Mouse (Mus musculus) heart, embryonic 14.5 days (tissue): Measurements from ENCODE around the gene Capn5. TPM values are rescaled to one million over a fixed set of nuclear protein-coding genes. Genes with fewer than 3 reads are reported as not detected.

Source experiments
- ATAC-seq: fragments of 200-750 bp; cut with Nextera tagmentation; 2 replicates; pipeline ENCODE4 v1.8.0; 2017; ENCODE audit warnings: low read depth, moderate TSS enrichment; ENCODE audit not compliant: insufficient number of reproducible peaks, insufficient read depth, low FRiP score
- H3K27ac ChIP-seq, 2 experiments: fragments of 200-500 bp in 1 of 2; fragments of 300-500 bp in 1 of 2; sonication (generic) in 1 of 2; replicated peaks in 1 of 2; 2 replicates each; pipeline ENCODE4 v1.5.1; 2012 to 2014; ENCODE audit warnings: low read depth in 2 of 2, low read length in 2 of 2, control low read depth in 1 of 2, mild to moderate bottlenecking in 1 of 2, mixed read lengths in 1 of 2; ENCODE audit not compliant: control insufficient read depth in 1 of 2, insufficient read depth in 1 of 2
- H3K27me3 ChIP-seq: fragments of 300-500 bp; sonication (generic); 2 replicates; pipeline ENCODE4 v1.6.1; 2014; ENCODE audit warnings: mild to moderate bottlenecking, low read length, control low read depth; ENCODE audit not compliant: control insufficient read depth, insufficient read depth
- H3K36me3 ChIP-seq: fragments of 300-500 bp; sonication (generic); 2 replicates; pipeline ENCODE4 v1.6.1; 2014; ENCODE audit warnings: mild to moderate bottlenecking, control low read depth, low read length, mixed read lengths; ENCODE audit not compliant: control insufficient read depth, insufficient read depth
- H3K4me1 ChIP-seq, 2 experiments: fragments of 200-500 bp in 1 of 2; fragments of 300-500 bp in 1 of 2; sonication (generic) in 1 of 2; 2 replicates each; pipeline ENCODE4 v1.6.1; 2012 to 2014; ENCODE audit warnings: low read length in 2 of 2, control low read depth in 1 of 2, mixed read lengths in 1 of 2; ENCODE audit not compliant: control insufficient read depth in 2 of 2, insufficient read depth in 2 of 2
- H3K4me2 ChIP-seq: fragments of 300-500 bp; sonication (generic); 2 replicates; pipeline ENCODE4 v1.6.1; 2014; ENCODE audit warnings: mild to moderate bottlenecking, low read length
- H3K4me3 ChIP-seq, 2 experiments: fragments of 200-500 bp in 1 of 2; fragments of 300-500 bp in 1 of 2; sonication (generic) in 1 of 2; 2 replicates each; pipeline ENCODE4 v1.5.1; 2012 to 2014; ENCODE audit warnings: low read length in 2 of 2, mild to moderate bottlenecking in 2 of 2, control low read depth in 1 of 2, low read depth in 1 of 2, moderate library complexity in 1 of 2; ENCODE audit not compliant: control insufficient read depth in 1 of 2, insufficient read depth in 1 of 2
- H3K9ac ChIP-seq: fragments of 300-500 bp; sonication (generic); 2 replicates; pipeline ENCODE4 v1.6.1; 2014; ENCODE audit warnings: mild to moderate bottlenecking, low read length
- H3K9me3 ChIP-seq: fragments of 300-500 bp; sonication (generic); 2 replicates; pipeline ENCODE4 v1.6.1; 2016; ENCODE audit warnings: low read length, control low read depth; ENCODE audit not compliant: control insufficient read depth
- WGBS: fragments of 180-500 bp; shearing (Covaris S2); extraction: QIAGEN DNeasy Blood & Tissue Kit; methylation state at CpG from one replicate; pipeline ENCODE4 v1.1.7; 2014; 5-methylcytosine and 5-hydroxymethylcytosine counted together
- polyA plus RNA-seq: library from polyadenylated mRNA; unstranded; fragments of >200 nt; fragmentation: Nextera tagmentation; extraction: Ambion mirVana; gene quantifications from 2 replicates; pipeline ENCODE4 v1.2.1, GENCODE M21; 2014

Capn5 gene
- polyA plus RNA-seq, 1 experiment from 2014 or later, result 2.5 TPM

- H3K9ac ChIP-seq, result no peak overlapping the region
- H3K4me2 ChIP-seq, result peak overlapping the region; percentile 43
- H3K9me3 ChIP-seq, result no peaks in the 10 kb centered on the region
- ATAC-seq, result no peak
- H3K4me3 ChIP-seq, result no peak overlapping the region
- H3K27ac ChIP-seq, result peak overlapping the region in 1 of 2 experiments; percentile 19; a peak in 1 of 4 replicates
- H3K36me3 ChIP-seq, result no peaks in the 10 kb centered on the region
- peaks cover 16 to 21% of the 10 kb centered on the region in 2 experiments for H3K4me1 ChIP-seq
- no peaks in the 10 kb centered on the region for H3K27me3 ChIP-seq
- WGBS, result 10% methylated on average over 9 of the region's 9 CpGs
These were observed 38.9 kb downstream of the Capn5 start for GRCm38 (mm10) chr7:98139216-98139615.

- Histone ChIP-seq H3K4me2 (no peak overlapping the region), H3K4me1 (peaks cover 16 to 21% of the 10 kb centered on the region in 2 experiments), H3K9ac (no peak overlapping the region), H3K9me3 (no peaks in the 10 kb centered on the region), H3K27ac (no peak overlapping the region), H3K27me3 (no peaks in the 10 kb centered on the region), H3K36me3 (no peaks in the 10 kb centered on the region), H3K4me3 (no peak overlapping the region)
- ATAC-seq, result no peak
- WGBS, result 67% methylated on average over 2 of the region's 2 CpGs
These were observed 40.1 kb downstream of the Capn5 start for GRCm38 (mm10) chr7:98137995-98138394.

DNA sequence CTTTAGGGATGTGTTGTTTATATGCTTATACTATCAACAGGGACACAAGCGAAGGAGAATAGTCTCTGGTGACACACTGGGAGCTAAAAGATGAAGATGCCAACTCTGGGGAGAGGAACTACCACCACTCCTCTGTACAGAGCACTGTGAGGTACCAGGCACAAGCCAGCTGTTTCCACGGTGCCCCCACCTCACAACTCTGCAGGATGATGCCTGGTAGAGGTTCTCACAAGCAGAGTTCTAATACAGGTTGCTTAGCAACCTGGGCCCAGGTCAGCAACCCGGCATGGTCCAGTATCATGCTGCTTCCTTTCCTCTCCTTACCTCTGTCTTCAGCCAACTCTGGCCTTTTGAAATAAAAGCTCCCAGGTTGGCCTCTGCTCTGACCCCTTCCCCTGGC, 40.5 kb downstream of the Capn5 start:
- Histone ChIP-seq H3K27ac (no peak overlapping the region), H3K9ac (no peak overlapping the region), H3K4me3 (no peak overlapping the region), H3K27me3 (no peaks in the 10 kb centered on the region), H3K4me2 (no peak overlapping the region), H3K4me1 (peaks cover 16 to 21% of the 10 kb centered on the region in 2 experiments), H3K9me3 (no peaks in the 10 kb centered on the region), H3K36me3 (no peaks in the 10 kb centered on the region)
- WGBS, result 55% methylated on average over 3 of the region's 3 CpGs
- no peak for ATAC-seq

GRCm38 (mm10) chr7:98131751-98132150, 46.3 kb downstream of the Capn5 start:
- Histone ChIP-seq H3K9ac (no peak overlapping the region), H3K9me3 (no peaks in the 10 kb centered on the region)
- 93% methylated on average over 8 of the region's 8 CpGs for WGBS

DNA sequence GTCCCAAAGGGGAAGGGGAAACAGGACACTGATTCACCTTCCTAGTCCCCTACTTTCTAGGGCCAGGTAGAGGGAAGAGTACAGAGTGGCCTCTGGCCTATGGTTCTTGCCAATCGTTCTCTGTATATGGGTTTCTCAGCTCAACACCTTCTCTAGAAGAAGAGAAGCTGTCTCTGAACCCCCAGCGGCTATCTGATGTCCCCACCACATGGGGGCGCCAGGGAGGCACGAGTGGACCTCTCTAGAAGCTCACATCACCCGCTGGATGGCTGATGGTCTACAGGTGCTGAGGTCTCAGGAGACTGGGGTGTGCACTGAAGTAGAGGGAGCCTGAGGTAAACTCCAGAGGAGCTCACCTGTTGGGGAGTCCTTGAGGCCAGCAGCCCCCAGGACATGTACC, 52.6 kb downstream of the Capn5 start:
- Histone ChIP-seq H3K36me3 (no peaks in the 10 kb centered on the region), H3K4me1 (0 out of 4 replicates have a peak, but pooled peaks cover 0 to 4% of the 10 kb centered on the region in 2 experiments), H3K4me2 (no peak overlapping the region), H3K9ac (no peak overlapping the region), H3K27me3 (no peaks in the 10 kb centered on the region), H3K27ac (no peak overlapping the region), H3K9me3 (no peaks in the 10 kb centered on the region), H3K4me3 (no peak overlapping the region)
- no peak for ATAC-seq
- 26% methylated on average over 5 of the region's 5 CpGs for WGBS

More at GRCm38 (mm10) chr7:98131751-98132150, 46.3 kb downstream of the Capn5 start:
- no peak for ATAC-seq
- no peaks in the 10 kb centered on the region for H3K36me3 ChIP-seq
- no peak overlapping the region for H3K27ac ChIP-seq
- H3K4me3 ChIP-seq, result no peak overlapping the region
- H3K4me2 ChIP-seq, result no peak overlapping the region
- no peaks in the 10 kb centered on the region for H3K4me1 ChIP-seq
- no peaks in the 10 kb centered on the region for H3K27me3 ChIP-seq

GRCm38 (mm10) chr7:98124701-98125100, 53.4 kb downstream of the Capn5 start:
- no peak overlapping the region for H3K4me3 ChIP-seq
- H3K4me1 ChIP-seq, result 0 out of 4 replicates have a peak, but pooled peaks cover 0 to 8% of the 10 kb centered on the region in 2 experiments
- H3K9me3 ChIP-seq, result no peaks in the 10 kb centered on the region
- H3K9ac ChIP-seq, result no peak overlapping the region
- H3K27ac ChIP-seq, result no peak overlapping the region
- H3K36me3 ChIP-seq, result no peaks in the 10 kb centered on the region
- H3K4me2 ChIP-seq, result no peak overlapping the region
- ATAC-seq, result no peak
- H3K27me3 ChIP-seq, result no peaks in the 10 kb centered on the region
- WGBS, result 29% methylated on average over 5 of the region's 5 CpGs

DNA sequence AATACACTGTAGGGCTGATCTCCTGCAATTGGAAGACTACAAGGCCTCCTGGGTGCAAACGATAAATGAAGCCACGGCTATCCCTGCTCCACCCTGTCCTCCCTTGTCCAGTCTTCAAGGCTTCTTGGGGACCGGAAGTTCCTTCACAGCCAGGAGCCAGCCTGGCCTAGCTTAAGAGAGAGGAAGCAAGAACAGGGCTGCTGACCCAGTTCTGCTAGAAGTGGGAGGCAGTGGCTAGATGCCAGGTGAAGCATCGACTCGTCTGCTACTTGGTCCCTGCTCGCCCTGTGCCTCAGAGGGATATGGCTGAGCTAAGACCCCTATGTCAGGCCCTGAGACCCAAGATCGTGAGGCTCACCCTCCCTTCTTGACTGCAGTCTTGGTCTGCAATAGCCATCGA, 56.4 kb downstream of the Capn5 start:
- WGBS, result 63% methylated on average over 8 of the region's 8 CpGs
- no peak overlapping the region for H3K27ac ChIP-seq

GRCm38 (mm10) chr7:98121241-98121640, 56.8 kb downstream of the Capn5 start:
- ATAC-seq, result no peak
- H3K4me2 ChIP-seq, result no peak overlapping the region
- H3K36me3 ChIP-seq, result no peaks in the 10 kb centered on the region
- peaks cover 8 to 21% of the 10 kb centered on the region in 2 experiments for H3K4me1 ChIP-seq
- H3K9me3 ChIP-seq, result no peaks in the 10 kb centered on the region
- no peak overlapping the region for H3K4me3 ChIP-seq
- 69% methylated on average over 3 of the region's 3 CpGs for WGBS
- no peak overlapping the region for H3K27ac ChIP-seq
- H3K27me3 ChIP-seq, result no peaks in the 10 kb centered on the region
- no peak overlapping the region for H3K9ac ChIP-seq

More for the DNA sequence above, 56.4 kb downstream of the Capn5 start:
- Histone ChIP-seq H3K9me3 (no peaks in the 10 kb centered on the region), H3K4me2 (no peak overlapping the region), H3K4me1 (peaks cover 7 to 19% of the 10 kb centered on the region in 2 experiments), H3K9ac (no peak overlapping the region), H3K27me3 (no peaks in the 10 kb centered on the region), H3K4me3 (no peak overlapping the region), H3K36me3 (no peaks in the 10 kb centered on the region)
- ATAC-seq, result no peak
